Mouse (Mus musculus): ENCODE data around the gene Kirrel3. TPM values are rescaled to one million over a fixed set of nuclear protein-coding genes. Genes with fewer than 3 reads are reported as not detected.

Gene Kirrel3
- polyA plus RNA-seq, 1 experiment, result not detected

GRCm38 (mm10) chr9:34612886-34613769 lies 127.4 kb downstream of the Kirrel3 start:
- TF ChIP-seq GATA1 (IDR thresholded peaks at IDR 0.05; ENCODE audit: low read length), result no peak

- TF ChIP-seq GATA1 (IDR thresholded peaks at IDR 0.05; ENCODE audit: low read length), result no peak
Measured at GRCm38 (mm10) chr9:34618099-34618498, 132.4 kb downstream of the Kirrel3 start.

- TF ChIP-seq GATA1 (IDR thresholded peaks at IDR 0.05; ENCODE audit: low read length), result no peak
Measured at GRCm38 (mm10) chr9:34619913-34620312, 134.2 kb downstream of the Kirrel3 start.

GRCm38 (mm10) chr9:34623526-34623925 lies 137.8 kb downstream of the Kirrel3 start:
- TF ChIP-seq GATA1 (IDR thresholded peaks at IDR 0.05; ENCODE audit: low read length), result no peak

- TF ChIP-seq GATA1 (IDR thresholded peaks at IDR 0.05; ENCODE audit: low read length), result no peak
Measured at GRCm38 (mm10) chr9:34624021-34624420, 138.3 kb downstream of the Kirrel3 start.

GRCm38 (mm10) chr9:34628841-34629240 lies 143.1 kb downstream of the Kirrel3 start:
- TF ChIP-seq GATA1 (IDR thresholded peaks at IDR 0.05; ENCODE audit: low read length), result no peak

GRCm38 (mm10) chr9:34635696-34636095 lies 150.0 kb downstream of the Kirrel3 start:
- no peak for TF ChIP-seq GATA1 (IDR thresholded peaks at IDR 0.05; ENCODE audit: low read length)

GRCm38 (mm10) chr9:34643917-34644316 lies 158.2 kb downstream of the Kirrel3 start:
- no peak for TF ChIP-seq GATA1 (IDR thresholded peaks at IDR 0.05; ENCODE audit: low read length)

GRCm38 (mm10) chr9:34644392-34644791 lies 158.7 kb downstream of the Kirrel3 start:
- TF ChIP-seq GATA1 (IDR thresholded peaks at IDR 0.05; ENCODE audit: low read length), result no peak

GRCm38 (mm10) chr9:34646831-34647230 lies 161.1 kb downstream of the Kirrel3 start:
- no peak for TF ChIP-seq GATA1 (IDR thresholded peaks at IDR 0.05; ENCODE audit: low read length)

- TF ChIP-seq GATA1 (IDR thresholded peaks at IDR 0.05; ENCODE audit: low read length), result no peak
Measured at GRCm38 (mm10) chr9:34652278-34652677, 166.6 kb downstream of the Kirrel3 start.

- no peak for TF ChIP-seq GATA1 (IDR thresholded peaks at IDR 0.05; ENCODE audit: low read length)
Measured at GRCm38 (mm10) chr9:34653141-34653540, 167.4 kb downstream of the Kirrel3 start.

GRCm38 (mm10) chr9:34660566-34660965 lies 174.9 kb downstream of the Kirrel3 start:
- TF ChIP-seq GATA1 (IDR thresholded peaks at IDR 0.05; ENCODE audit: low read length), result no peak

GRCm38 (mm10) chr9:34663412-34663811 lies 177.7 kb downstream of the Kirrel3 start:
- no peak for TF ChIP-seq GATA1 (IDR thresholded peaks at IDR 0.05; ENCODE audit: low read length)

- no peak for TF ChIP-seq GATA1 (IDR thresholded peaks at IDR 0.05; ENCODE audit: low read length)
Measured at GRCm38 (mm10) chr9:34665361-34666129, 179.9 kb downstream of the Kirrel3 start.

GRCm38 (mm10) chr9:34667182-34667581 lies 181.5 kb downstream of the Kirrel3 start:
- no peak for TF ChIP-seq GATA1 (IDR thresholded peaks at IDR 0.05; ENCODE audit: low read length)
